Mouse (Mus musculus): ENCODE measurements around the gene Mrgpra6. TPM values are rescaled to one million over a fixed set of nuclear protein-coding genes. Genes with fewer than 3 reads are reported as not detected.

The Mrgpra6 gene
- polyA plus RNA-seq, 1 experiment from 2014 or later: not detected

- Histone ChIP-seq H3K4me2 (ENCODE audit: low read depth) (no peak overlapping the region), H3K9me3 (ENCODE audit: control insufficient read depth, low read length) (no peaks in the 10 kb centered on the region), H3K4me3 (ENCODE audit: low read depth, low read length) (no peak overlapping the region), H3K9ac (ENCODE audit: low read length) (no peak overlapping the region), H3K27me3 (ENCODE audit: control insufficient read depth, insufficient read depth, low read length) (no peaks in the 10 kb centered on the region), H3K27ac (ENCODE audit: low read depth, low read length) (no peak overlapping the region), H3K4me1 (ENCODE audit: control insufficient read depth, insufficient read depth, low read length) (no peaks in the 10 kb centered on the region), H3K36me3 (ENCODE audit: control insufficient read depth, insufficient read depth, low read length) (no peaks in the 10 kb centered on the region)
- 77% methylated on average over 2 of the region's 2 CpGs for WGBS
- no peak for ATAC-seq (ENCODE audit: insufficient read depth, low FRiP score, low TSS enrichment)
- no peak for DNase-seq (ENCODE audit: low spot score)
Measured at GRCm38 (mm10) chr7:47155849-47156248, 48.9 kb downstream of the Mrgpra6 start.

GRCm38 (mm10) chr7:47155396-47155795, 49.3 kb downstream of the Mrgpra6 start:
- Histone ChIP-seq H3K4me2 (ENCODE audit: low read depth) (no peak overlapping the region), H3K9me3 (ENCODE audit: control insufficient read depth, low read length) (no peaks in the 10 kb centered on the region), H3K9ac (ENCODE audit: low read length) (no peak overlapping the region), H3K27me3 (ENCODE audit: control insufficient read depth, insufficient read depth, low read length) (no peaks in the 10 kb centered on the region), H3K4me1 (ENCODE audit: control insufficient read depth, insufficient read depth, low read length) (no peaks in the 10 kb centered on the region), H3K4me3 (ENCODE audit: low read depth, low read length) (no peak overlapping the region), H3K36me3 (ENCODE audit: control insufficient read depth, insufficient read depth, low read length) (no peaks in the 10 kb centered on the region), H3K27ac (ENCODE audit: low read depth, low read length) (no peak overlapping the region)
- no peak for DNase-seq (ENCODE audit: low spot score)
- no peak for ATAC-seq (ENCODE audit: insufficient read depth, low FRiP score, low TSS enrichment)
- WGBS: 89% methylated on average over 4 of the region's 4 CpGs

- Histone ChIP-seq H3K4me2 (ENCODE audit: low read depth) (no peak overlapping the region), H3K4me1 (ENCODE audit: control insufficient read depth, insufficient read depth, low read length) (no peaks in the 10 kb centered on the region), H3K9ac (ENCODE audit: low read length) (no peak overlapping the region), H3K4me3 (ENCODE audit: low read depth, low read length) (no peak overlapping the region), H3K36me3 (ENCODE audit: control insufficient read depth, insufficient read depth, low read length) (no peaks in the 10 kb centered on the region), H3K27ac (ENCODE audit: low read depth, low read length) (no peak overlapping the region), H3K27me3 (ENCODE audit: control insufficient read depth, insufficient read depth, low read length) (no peaks in the 10 kb centered on the region), H3K9me3 (ENCODE audit: control insufficient read depth, low read length) (no peaks in the 10 kb centered on the region)
- ATAC-seq (ENCODE audit: insufficient read depth, low FRiP score, low TSS enrichment): 0 out of 2 replicates have a peak, but pooled peaks have one; percentile 23
- 8% methylated on average over 10 of the region's 11 CpGs for WGBS
- no peak for DNase-seq (ENCODE audit: low spot score)
Measured at GRCm38 (mm10) chr7:47150420-47151061, 54.2 kb downstream of the Mrgpra6 start.

GRCm38 (mm10) chr7:47148298-47148697, 56.4 kb downstream of the Mrgpra6 start:
- ATAC-seq (ENCODE audit: insufficient read depth, low FRiP score, low TSS enrichment): no peak
- WGBS: 87% methylated on average over 7 of the region's 7 CpGs
- no peak for DNase-seq (ENCODE audit: low spot score)

GRCm38 (mm10) chr7:47146034-47146812, 58.5 kb downstream of the Mrgpra6 start:
- DNase-seq (ENCODE audit: low spot score) (peak; percentile 31), ATAC-seq (ENCODE audit: insufficient read depth, low FRiP score, low TSS enrichment) (no peak)
- H3K27me3 ChIP-seq (ENCODE audit: control insufficient read depth, insufficient read depth, low read length): no peaks in the 10 kb centered on the region
- no peaks in the 10 kb centered on the region for H3K9me3 ChIP-seq (ENCODE audit: control insufficient read depth, low read length)
- no peak overlapping the region for H3K4me2 ChIP-seq (ENCODE audit: low read depth)
- no peak overlapping the region for H3K27ac ChIP-seq (ENCODE audit: low read depth, low read length)
- no peaks in the 10 kb centered on the region for H3K4me1 ChIP-seq (ENCODE audit: control insufficient read depth, insufficient read depth, low read length)
- 62% methylated on average over 12 of the region's 12 CpGs for WGBS
- no peaks in the 10 kb centered on the region for H3K36me3 ChIP-seq (ENCODE audit: control insufficient read depth, insufficient read depth, low read length)
- H3K9ac ChIP-seq (ENCODE audit: low read length): no peak overlapping the region
- H3K4me3 ChIP-seq (ENCODE audit: low read depth, low read length): no peak overlapping the region

More at GRCm38 (mm10) chr7:47148298-47148697, 56.4 kb downstream of the Mrgpra6 start:
- Histone ChIP-seq H3K4me2 (ENCODE audit: low read depth) (no peak overlapping the region), H3K27me3 (ENCODE audit: control insufficient read depth, insufficient read depth, low read length) (no peaks in the 10 kb centered on the region), H3K27ac (ENCODE audit: low read depth, low read length) (no peak overlapping the region), H3K4me3 (ENCODE audit: low read depth, low read length) (no peak overlapping the region), H3K9ac (ENCODE audit: low read length) (no peak overlapping the region), H3K4me1 (ENCODE audit: control insufficient read depth, insufficient read depth, low read length) (no peaks in the 10 kb centered on the region), H3K9me3 (ENCODE audit: control insufficient read depth, low read length) (no peaks in the 10 kb centered on the region), H3K36me3 (ENCODE audit: control insufficient read depth, insufficient read depth, low read length) (no peaks in the 10 kb centered on the region)

GRCm38 (mm10) chr7:47144299-47144698, 60.4 kb downstream of the Mrgpra6 start:
- H3K4me1 ChIP-seq (ENCODE audit: control insufficient read depth, insufficient read depth, low read length): no peaks in the 10 kb centered on the region
- H3K36me3 ChIP-seq (ENCODE audit: control insufficient read depth, insufficient read depth, low read length): no peaks in the 10 kb centered on the region
- H3K4me2 ChIP-seq (ENCODE audit: low read depth): no peak overlapping the region
- no peaks in the 10 kb centered on the region for H3K9me3 ChIP-seq (ENCODE audit: control insufficient read depth, low read length)
- 34% methylated on average over 6 of the region's 6 CpGs for WGBS
- DNase-seq (ENCODE audit: low spot score) (no peak), ATAC-seq (ENCODE audit: insufficient read depth, low FRiP score, low TSS enrichment) (no peak)
- H3K27ac ChIP-seq (ENCODE audit: low read depth, low read length): no peak overlapping the region
- no peak overlapping the region for H3K9ac ChIP-seq (ENCODE audit: low read length)
- no peak overlapping the region for H3K4me3 ChIP-seq (ENCODE audit: low read depth, low read length)
- H3K27me3 ChIP-seq (ENCODE audit: control insufficient read depth, insufficient read depth, low read length): no peaks in the 10 kb centered on the region

GRCm38 (mm10) chr7:47139823-47140325, 64.8 kb downstream of the Mrgpra6 start:
- H3K9ac ChIP-seq (ENCODE audit: low read length): no peak overlapping the region
- no peaks in the 10 kb centered on the region for H3K36me3 ChIP-seq (ENCODE audit: control insufficient read depth, insufficient read depth, low read length)
- H3K4me1 ChIP-seq (ENCODE audit: control insufficient read depth, insufficient read depth, low read length): no peaks in the 10 kb centered on the region
- H3K4me3 ChIP-seq (ENCODE audit: low read depth, low read length): no peak overlapping the region
- DNase-seq (ENCODE audit: low spot score) (no peak), ATAC-seq (ENCODE audit: insufficient read depth, low FRiP score, low TSS enrichment) (no peak)
- H3K27ac ChIP-seq (ENCODE audit: low read depth, low read length): no peak overlapping the region
- no peaks in the 10 kb centered on the region for H3K9me3 ChIP-seq (ENCODE audit: control insufficient read depth, low read length)
- WGBS: 82% methylated on average over 8 of the region's 8 CpGs
- H3K27me3 ChIP-seq (ENCODE audit: control insufficient read depth, insufficient read depth, low read length): no peaks in the 10 kb centered on the region
- H3K4me2 ChIP-seq (ENCODE audit: low read depth): no peak overlapping the region

All from neural tube, embryonic 11.5 days (tissue).